Mouse (Mus musculus): ENCODE data around the gene Cxcr1. TPM values are rescaled to one million over a fixed set of nuclear protein-coding genes. Genes with fewer than 3 reads are reported as not detected.
"Not testable (repeated sequence)": the region's sequence is repeated elsewhere in the genome, so short reads cannot be mapped to it uniquely, and the experiment has no call there.

Cxcr1 gene
- polyA plus RNA-seq, 1 experiment from 2014 or later, result not detected

GRCm38 (mm10) chr1:74175731-74176130 lies 18.7 kb downstream of the Cxcr1 start:
- Histone ChIP-seq H3K79me2 (ENCODE audit: inconsistent target) (no peaks in the 10 kb centered on the region), H3K36me3 (ENCODE audit: inconsistent target) (no peaks in the 10 kb centered on the region), H3K4me3 (ENCODE audit: inconsistent target) (no peak overlapping the region), H3K27ac (no peak overlapping the region)
- 94% methylated on average over 4 of the region's 4 CpGs for WGBS (ENCODE audit: missing documents)

- H3K4me3 ChIP-seq (ENCODE audit: inconsistent target), result no peak overlapping the region
- H3K27ac ChIP-seq, result no peak overlapping the region
- no peaks in the 10 kb centered on the region for H3K36me3 ChIP-seq (ENCODE audit: inconsistent target)
- WGBS (ENCODE audit: missing documents), result 0% methylated on average over 3 of the region's 3 CpGs
- no peaks in the 10 kb centered on the region for H3K79me2 ChIP-seq (ENCODE audit: inconsistent target)
These were observed 21.7 kb downstream of the Cxcr1 start for GRCm38 (mm10) chr1:74172722-74173121.

- H3K27ac ChIP-seq, result no peak overlapping the region
- H3K36me3 ChIP-seq (ENCODE audit: inconsistent target), result no peaks in the 10 kb centered on the region
- 76% methylated on average over 3 of the region's 3 CpGs for WGBS (ENCODE audit: missing documents)
- H3K79me2 ChIP-seq (ENCODE audit: inconsistent target), result no peaks in the 10 kb centered on the region
- no peak overlapping the region for H3K4me3 ChIP-seq (ENCODE audit: inconsistent target)
These were observed 24.7 kb downstream of the Cxcr1 start for GRCm38 (mm10) chr1:74169721-74170120.

- Histone ChIP-seq H3K79me2 (ENCODE audit: inconsistent target) (no peaks in the 10 kb centered on the region), H3K27ac (no peak overlapping the region), H3K4me3 (ENCODE audit: inconsistent target) (no peak overlapping the region), H3K36me3 (ENCODE audit: inconsistent target) (no peaks in the 10 kb centered on the region)
- WGBS (ENCODE audit: missing documents), result 46% methylated on average over 5 of the region's 5 CpGs
These were observed 27.3 kb downstream of the Cxcr1 start for GRCm38 (mm10) chr1:74167136-74167535.

- Histone ChIP-seq H3K79me2 (ENCODE audit: inconsistent target) (no peaks in the 10 kb centered on the region), H3K27ac (no peak overlapping the region), H3K4me3 (ENCODE audit: inconsistent target) (no peak overlapping the region), H3K36me3 (ENCODE audit: inconsistent target) (no peaks in the 10 kb centered on the region)
- WGBS (ENCODE audit: missing documents), result 45% methylated on average over 2 of the region's 2 CpGs
These were observed 34.4 kb downstream of the Cxcr1 start for GRCm38 (mm10) chr1:74160036-74160435.

GRCm38 (mm10) chr1:74159613-74160012 lies 34.8 kb downstream of the Cxcr1 start:
- H3K79me2 ChIP-seq (ENCODE audit: inconsistent target); H3K27ac ChIP-seq; H3K36me3 ChIP-seq (ENCODE audit: inconsistent target); H3K4me3 ChIP-seq (ENCODE audit: inconsistent target): not testable (repeated sequence)
- 17% methylated on average over 2 of the region's 5 CpGs for WGBS (ENCODE audit: missing documents)

GRCm38 (mm10) chr1:74156381-74156910 lies 38.0 kb downstream of the Cxcr1 start:
- Histone ChIP-seq H3K79me2 (ENCODE audit: inconsistent target) (no peaks in the 10 kb centered on the region), H3K27ac (no peak overlapping the region), H3K4me3 (ENCODE audit: inconsistent target) (no peak overlapping the region), H3K36me3 (ENCODE audit: inconsistent target) (no peaks in the 10 kb centered on the region)
- 37% methylated on average over 14 of the region's 14 CpGs for WGBS (ENCODE audit: missing documents)

- 13% methylated on average over 6 of the region's 6 CpGs for WGBS (ENCODE audit: missing documents)
- H3K79me2 ChIP-seq (ENCODE audit: inconsistent target), result no peaks in the 10 kb centered on the region
- no peak overlapping the region for H3K27ac ChIP-seq
- no peaks in the 10 kb centered on the region for H3K36me3 ChIP-seq (ENCODE audit: inconsistent target)
- H3K4me3 ChIP-seq (ENCODE audit: inconsistent target), result no peak overlapping the region
These were observed 38.9 kb downstream of the Cxcr1 start for GRCm38 (mm10) chr1:74155435-74156012.

GRCm38 (mm10) chr1:74153461-74154184 lies 40.8 kb downstream of the Cxcr1 start, which contains the start of gene Cxcr2:
Cxcr2 (plus strand) TSS chr1:74153989.
- H3K36me3 ChIP-seq (ENCODE audit: inconsistent target), result no peaks in the 10 kb centered on the region
- H3K27ac ChIP-seq, result no peak within 1 kb of the TSS
- H3K4me3 ChIP-seq (ENCODE audit: inconsistent target), result no peak within 1 kb of the TSS
- WGBS (ENCODE audit: missing documents), result 35% methylated on average over 8 of the region's 8 CpGs
- no peaks in the 10 kb centered on the region for H3K79me2 ChIP-seq (ENCODE audit: inconsistent target)

- Histone ChIP-seq H3K4me3 (ENCODE audit: inconsistent target) (no peak overlapping the region), H3K79me2 (ENCODE audit: inconsistent target) (no peaks in the 10 kb centered on the region), H3K36me3 (ENCODE audit: inconsistent target) (no peaks in the 10 kb centered on the region), H3K27ac (no peak overlapping the region)
- WGBS (ENCODE audit: missing documents), result 15% methylated on average over 3 of the region's 3 CpGs
These were observed 43.3 kb downstream of the Cxcr1 start for GRCm38 (mm10) chr1:74151091-74151490.

GRCm38 (mm10) chr1:74150101-74150500 lies 44.3 kb downstream of the Cxcr1 start:
- WGBS (ENCODE audit: missing documents), result 87% methylated on average over 3 of the region's 3 CpGs
- Histone ChIP-seq H3K79me2 (ENCODE audit: inconsistent target) (no peaks in the 10 kb centered on the region), H3K27ac (no peak overlapping the region), H3K36me3 (ENCODE audit: inconsistent target) (no peaks in the 10 kb centered on the region), H3K4me3 (ENCODE audit: inconsistent target) (no peak overlapping the region)

GRCm38 (mm10) chr1:74149106-74149885 lies 45.1 kb downstream of the Cxcr1 start:
- WGBS (ENCODE audit: missing documents), result 67% methylated on average over 6 of the region's 6 CpGs
- Histone ChIP-seq H3K36me3 (ENCODE audit: inconsistent target) (no peaks in the 10 kb centered on the region), H3K79me2 (ENCODE audit: inconsistent target) (no peaks in the 10 kb centered on the region), H3K4me3 (ENCODE audit: inconsistent target) (no peak overlapping the region), H3K27ac (no peak overlapping the region)
